Mouse (Mus musculus): ENCODE data around the gene Nanos1.
A peak's percentile ranks its signal among the peaks of the same experiment; 100 is the strongest.

The Nanos1 gene

DNA sequence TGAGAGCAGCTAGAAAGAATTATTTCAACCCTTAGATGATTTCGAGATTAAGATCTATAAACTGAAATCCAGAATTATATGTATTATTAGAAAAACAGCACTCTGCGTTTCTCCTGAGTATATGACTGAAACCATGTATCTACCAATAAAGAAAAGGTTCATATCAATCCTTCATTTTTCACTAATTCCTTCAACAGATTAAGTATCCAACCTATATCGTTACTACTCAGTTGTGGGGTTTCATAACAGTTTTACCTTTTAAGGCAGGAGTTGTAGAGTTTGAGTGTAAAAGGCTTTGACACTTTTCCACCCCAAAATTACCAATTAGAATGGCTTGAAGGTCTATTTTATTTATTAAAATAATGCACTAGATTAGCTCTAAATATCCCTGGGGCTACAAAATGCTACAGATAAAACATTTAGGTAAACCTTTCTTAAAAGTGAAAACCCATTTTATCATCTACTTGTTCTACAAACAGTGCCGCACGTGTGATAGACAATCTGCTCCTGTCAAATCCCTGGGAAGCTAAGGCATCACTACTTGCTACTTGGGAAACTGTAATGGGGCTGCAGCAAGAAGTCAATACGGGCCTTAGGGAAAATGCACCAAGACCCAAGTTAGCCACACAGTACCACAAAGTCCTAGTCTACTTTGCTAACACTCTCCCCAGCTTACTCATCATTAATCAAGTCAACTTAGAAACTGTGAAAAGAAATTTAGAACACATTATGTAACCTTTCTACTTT, 32.6 kb downstream of the Nanos1 start:
- peak; percentile 39 for DNase-seq (ENCODE audit: low spot score)

DNA sequence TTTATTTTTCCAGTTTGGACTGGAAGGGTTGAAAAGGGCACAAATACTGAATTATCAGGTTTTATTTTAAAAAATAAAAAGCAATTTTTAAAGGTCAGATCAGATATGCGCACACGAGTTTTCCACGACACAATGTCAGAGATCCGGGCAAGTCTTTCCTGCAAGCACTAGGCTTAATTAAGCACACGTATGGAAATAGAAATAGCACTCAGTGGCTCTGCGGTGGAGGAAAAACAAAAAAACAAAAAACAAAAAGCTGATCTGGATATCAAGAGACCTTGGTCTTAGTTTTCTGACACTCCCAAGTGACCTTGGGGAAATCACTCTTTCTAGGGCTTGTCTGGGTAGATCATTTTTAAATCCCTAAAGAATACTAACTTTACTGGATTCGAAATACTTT, 33.7 kb downstream of the Nanos1 start:
- DNase-seq (ENCODE audit: low spot score), result peak; percentile 45

DNA sequence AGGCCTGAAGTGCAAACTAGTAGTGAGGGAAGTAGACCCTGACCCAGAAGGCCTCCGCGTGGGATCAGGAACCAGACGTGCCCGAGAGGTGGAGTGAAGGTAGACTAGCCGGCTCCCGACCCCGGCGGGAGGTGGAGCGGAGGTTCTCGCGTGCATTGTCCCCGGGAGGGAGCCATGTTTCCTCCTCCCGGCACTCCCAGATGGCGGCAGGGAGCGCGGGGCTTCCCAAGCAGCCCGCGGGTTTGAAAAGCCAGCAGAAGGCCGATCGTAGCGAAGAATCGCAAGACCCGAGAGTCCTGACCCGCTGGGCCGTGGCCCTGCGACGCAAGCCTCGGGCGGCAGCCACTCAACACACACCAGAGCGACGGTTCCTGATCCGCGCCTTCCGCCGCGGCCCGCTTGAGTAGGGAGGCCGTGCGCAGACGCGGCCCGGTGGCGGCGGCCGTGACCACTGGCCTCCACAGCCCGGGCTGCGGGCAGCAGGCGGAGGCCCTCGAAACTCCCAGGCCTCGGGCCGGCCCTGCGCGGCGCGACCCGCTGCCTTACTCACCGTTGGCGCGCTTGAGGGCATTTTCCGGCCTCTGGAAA, 34.2 kb downstream of the Nanos1 start:
- peak; percentile 70 for DNase-seq (ENCODE audit: low spot score)

DNA sequence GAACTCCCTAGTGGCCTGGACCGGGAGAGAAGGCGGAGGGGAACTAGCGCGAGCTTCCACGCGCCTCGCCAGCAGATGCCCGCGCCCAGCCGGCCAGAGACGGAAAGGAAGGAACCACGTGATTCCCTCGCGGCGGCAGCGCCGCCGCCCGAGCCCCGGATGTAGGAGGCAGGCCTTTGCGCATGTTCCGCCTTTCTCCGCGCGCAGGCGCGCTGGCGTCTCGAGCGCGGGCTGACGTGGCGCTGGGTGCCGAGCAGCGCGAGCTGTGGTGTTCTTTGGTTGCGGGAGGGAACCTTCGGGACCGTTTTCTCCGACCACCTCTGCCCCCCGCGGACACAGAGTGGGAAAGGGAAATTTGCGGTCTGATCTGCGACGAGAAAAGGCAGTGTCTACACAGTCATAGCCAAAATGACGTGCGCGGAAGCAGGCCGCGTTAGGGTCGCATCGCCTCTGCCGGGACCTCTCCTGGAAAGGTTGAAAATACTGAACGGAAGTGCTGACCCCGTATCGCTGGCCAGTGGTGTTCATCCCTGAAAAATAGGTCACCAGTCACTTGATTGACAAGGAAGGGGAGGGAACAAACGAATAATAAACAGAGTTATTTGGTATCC, 34.9 kb downstream of the Nanos1 start, which contains the start of gene Eif3a:
TSS of gene Eif3a (minus strand) at position 108 of the 611 bp plus-strand sequence.
- DNase-seq (ENCODE audit: low spot score), result peak; percentile 94

DNA sequence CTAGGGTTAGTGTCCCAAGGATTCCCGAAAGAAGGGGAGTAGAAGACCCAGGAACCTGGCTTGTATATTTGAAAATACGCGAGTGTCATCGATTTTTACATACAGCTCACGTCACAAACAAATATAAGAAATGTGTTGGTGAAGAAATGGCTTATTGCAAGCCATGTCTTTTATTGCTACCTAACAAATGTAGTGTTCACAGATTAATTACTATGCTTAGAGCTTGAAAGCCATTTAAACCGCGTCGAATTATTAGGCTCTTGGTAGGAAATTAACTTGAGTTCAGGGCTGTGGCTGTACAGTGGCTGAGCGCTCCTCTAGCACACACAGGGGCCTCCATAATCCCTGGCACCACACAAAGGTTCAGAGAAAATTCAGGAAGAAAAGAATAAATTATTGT, 35.4 kb downstream of the Nanos1 start:
- no peak for DNase-seq (ENCODE audit: low spot score)

DNA sequence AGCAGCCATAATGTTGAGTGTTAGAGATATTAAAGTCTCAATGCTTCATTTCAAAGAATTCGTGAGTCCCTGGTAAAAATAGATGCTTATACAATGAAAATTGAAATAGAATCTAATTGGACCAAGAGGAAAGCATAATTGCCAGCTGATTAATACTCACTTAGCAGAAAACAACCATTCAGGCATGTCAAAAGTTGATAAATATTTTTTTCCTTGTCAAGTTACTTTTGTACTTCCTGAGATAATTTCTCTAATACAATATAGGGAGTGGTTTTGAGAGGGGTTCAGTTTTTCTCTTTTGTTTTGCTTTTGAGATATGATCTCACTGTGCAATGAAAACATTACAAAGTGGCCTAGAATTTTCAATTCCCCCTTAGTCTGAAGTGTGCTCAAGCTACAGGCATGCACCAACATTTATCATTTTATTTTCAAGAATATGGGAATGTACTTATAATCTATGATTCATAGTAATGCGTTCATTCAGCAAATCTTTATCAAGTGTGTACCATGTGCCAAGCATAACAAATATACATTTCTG, 37.5 kb downstream of the Nanos1 start:
- no peak for DNase-seq (ENCODE audit: low spot score)

DNA sequence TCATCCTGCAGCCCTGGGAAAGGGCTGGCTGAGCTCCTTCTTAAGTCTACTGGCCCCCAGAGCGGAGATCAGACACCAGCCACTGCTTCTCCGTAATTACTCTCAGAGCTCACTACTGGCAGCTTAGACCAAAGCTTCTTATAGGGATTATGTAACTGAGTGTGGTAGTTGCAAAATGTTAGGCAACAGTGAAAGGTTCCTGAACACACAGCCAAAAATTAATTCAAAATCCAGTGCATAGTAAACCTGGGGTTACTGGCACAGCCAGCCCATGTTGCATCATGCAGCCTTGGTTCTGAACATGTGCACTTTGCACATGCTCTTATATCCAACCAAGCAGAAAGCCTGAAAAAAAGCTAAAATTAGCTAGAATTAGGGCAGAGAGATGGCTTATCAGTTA, 39.5 kb downstream of the Nanos1 start:
- DNase-seq (ENCODE audit: low spot score), result peak; percentile 98

DNA sequence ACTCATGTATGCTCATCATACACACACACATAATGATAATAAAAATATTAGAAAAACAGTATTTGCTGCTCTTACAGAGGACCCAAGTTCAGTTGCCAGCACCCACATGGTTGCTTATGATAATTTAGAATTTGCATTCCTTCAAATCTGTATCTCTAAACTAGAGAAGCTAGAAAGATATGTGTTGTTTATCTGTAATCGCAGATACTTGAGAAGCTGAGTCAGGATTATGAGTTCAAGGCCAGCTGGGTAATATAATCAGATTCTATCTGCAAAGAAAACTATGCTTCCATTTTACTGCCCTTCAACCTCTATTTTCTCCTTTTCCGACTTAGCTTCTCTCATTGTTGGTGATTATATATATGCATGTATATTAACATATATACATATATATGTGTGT, 41.6 kb downstream of the Nanos1 start:
- DNase-seq (ENCODE audit: low spot score), result no peak

DNA sequence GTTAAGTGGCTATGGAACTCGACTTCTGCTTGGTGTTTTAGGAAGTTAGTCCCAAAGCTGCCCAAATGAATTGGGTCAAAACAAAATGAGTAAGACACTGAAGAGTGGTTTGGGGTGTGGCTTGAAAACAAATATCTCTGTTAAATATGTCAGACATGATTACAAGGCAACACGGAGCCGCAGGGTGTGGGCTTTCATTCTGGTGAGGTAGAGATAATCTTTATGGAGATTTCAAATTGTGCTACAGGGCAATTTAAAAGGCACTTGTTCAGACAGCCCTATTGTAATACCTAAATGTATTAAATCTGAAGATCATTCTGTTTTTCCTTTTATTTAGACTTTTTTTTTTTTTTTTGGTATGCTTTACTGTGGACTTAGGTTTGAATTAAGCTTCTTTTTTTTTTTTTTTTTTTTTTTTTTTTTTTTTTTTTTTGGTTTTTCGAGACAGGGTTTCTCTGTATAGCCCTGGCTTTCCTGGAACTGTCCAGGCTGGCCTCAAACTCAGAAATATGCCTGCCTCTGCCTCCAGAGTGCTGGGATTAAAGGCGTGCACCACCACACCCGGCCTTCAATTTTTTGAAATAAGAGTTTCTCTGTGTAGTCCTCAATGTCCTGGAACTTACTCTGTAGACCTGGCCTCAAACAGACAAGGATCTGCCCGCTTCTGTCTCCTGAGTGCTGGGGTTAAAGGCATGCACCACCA, 44.2 kb downstream of the Nanos1 start:
- DNase-seq (ENCODE audit: low spot score), result no peak

DNA sequence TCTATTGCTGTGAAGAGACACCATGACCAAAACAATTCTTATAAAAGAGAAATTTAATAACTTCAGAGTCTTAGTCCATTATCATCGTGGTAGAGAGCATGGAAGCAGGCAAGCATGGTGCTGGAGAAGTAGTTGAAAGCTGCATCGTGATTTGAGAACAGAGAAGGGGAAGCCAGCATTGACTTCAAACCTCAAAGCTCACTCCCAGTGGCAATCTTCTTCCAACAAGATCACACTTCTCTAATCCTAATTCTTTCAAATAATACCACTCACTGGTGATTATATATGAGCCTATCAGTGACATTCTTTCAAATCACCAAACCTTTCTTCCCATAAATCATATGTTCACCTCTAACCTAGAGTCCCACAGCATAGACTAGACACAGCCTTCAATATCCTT, 49.1 kb downstream of the Nanos1 start:
- DNase-seq (ENCODE audit: low spot score), result no peak

All from adipocyte (in vitro differentiated cells).